Comparison of ENCODE assay signal across 8 mouse cellular contexts in genomic region chr7:19149626-19150025, GRCm38 (mm10). TPM values are rescaled to one million over a fixed set of nuclear protein-coding genes. Genes with fewer than 3 reads are reported as not detected.
DNase-seq lines count a peak whose midpoint lies in the region; ATAC-seq lines count a peak whose summit lies in the region.

Snrpd2 (plus strand) TSS chr7:19149722.

- H3K36me3 ChIP-seq in embryonic facial prominence, embryonic 13.5 days = peaks cover 36% of the 10 kb centered on the region
- H3K36me3 ChIP-seq in limb, embryonic 13.5 days = peaks cover 44% of the 10 kb centered on the region
- H3K36me3 ChIP-seq in midbrain, embryonic 16.5 days (ENCODE audit: control insufficient read depth, insufficient read depth, low read length) = peaks cover 20% of the 10 kb centered on the region

- no peaks in the 10 kb centered on the region for H3K9me3 ChIP-seq in embryonic facial prominence, embryonic 13.5 days
- H3K9me3 ChIP-seq in limb, embryonic 13.5 days = no peaks in the 10 kb centered on the region
- no peaks in the 10 kb centered on the region for H3K9me3 ChIP-seq in midbrain, embryonic 16.5 days (replicated peaks; ENCODE audit: control insufficient read depth, low read length, poor library complexity, severe bottlenecking)

- peak within 1 kb of the TSS; percentile 85 for H3K27ac ChIP-seq in embryonic facial prominence, embryonic 13.5 days
- H3K27ac ChIP-seq in limb, embryonic 13.5 days = peak within 1 kb of the TSS; percentile 67; the same call in 1 of the 2 replicates
- H3K27ac ChIP-seq in midbrain, embryonic 16.5 days (ENCODE audit: low read length) = peak within 1 kb of the TSS; percentile 87

- H3K9ac ChIP-seq in embryonic facial prominence, embryonic 13.5 days = peak within 1 kb of the TSS; percentile 83
- H3K9ac ChIP-seq in limb, embryonic 13.5 days = peak within 1 kb of the TSS; percentile 86
- H3K9ac ChIP-seq in midbrain, embryonic 16.5 days (ENCODE audit: low read depth, low read length) = peak within 1 kb of the TSS; percentile 70

- H3K4me1 ChIP-seq in embryonic facial prominence, embryonic 13.5 days = peaks cover 29% of the 10 kb centered on the region
- H3K4me1 ChIP-seq in limb, embryonic 13.5 days = peaks cover 29% of the 10 kb centered on the region
- H3K4me1 ChIP-seq in midbrain, embryonic 16.5 days (ENCODE audit: control insufficient read depth, insufficient read depth, low read length) = peaks cover 18% of the 10 kb centered on the region

- H3K27me3 ChIP-seq in embryonic facial prominence, embryonic 13.5 days = no peaks in the 10 kb centered on the region
- no peaks in the 10 kb centered on the region for H3K27me3 ChIP-seq in limb, embryonic 13.5 days
- H3K27me3 ChIP-seq in midbrain, embryonic 16.5 days (ENCODE audit: control insufficient read depth, insufficient read depth, low read depth, low read length) = no peaks in the 10 kb centered on the region

- peak within 1 kb of the TSS; percentile 77 for H3K4me3 ChIP-seq in embryonic facial prominence, embryonic 13.5 days
- peak within 1 kb of the TSS; percentile 81 for H3K4me3 ChIP-seq in limb, embryonic 13.5 days
- H3K4me3 ChIP-seq in midbrain, embryonic 16.5 days (ENCODE audit: low read depth, low read length) = peak within 1 kb of the TSS; percentile 51

- DNase-seq in 3134 (ENCODE audit: extremely low read depth, insufficient read length, low spot score) = peak; percentile 87
- DNase-seq in adrenal gland, postnatal 36 days = peak; percentile 96 to 97
- peak; percentile 97 to 99 for DNase-seq in heart, adult 18-20 months
- DNase-seq in kidney, adult 8-10 months = peak; percentile 94 to 97
- DNase-seq in spleen, postnatal 10 days (ENCODE audit: low spot score in 2 of 2) = peak; percentile 94 to 99

- WGBS in embryonic facial prominence, embryonic 13.5 days = under 1% methylated on average over 24 of the region's 24 CpGs
- WGBS in limb, embryonic 13.5 days = 0% methylated on average over 24 of the region's 24 CpGs
- WGBS in midbrain, embryonic 16.5 days = 0% methylated on average over 24 of the region's 24 CpGs

- peak; percentile 90 for ATAC-seq in embryonic facial prominence, embryonic 13.5 days (ENCODE audit: insufficient number of reproducible peaks, insufficient read depth, low FRiP score, low TSS enrichment, low read depth)
- peak; percentile 93 for ATAC-seq in limb, embryonic 13.5 days (ENCODE audit: low FRiP score, low read depth)
- peak; percentile 92 for ATAC-seq in midbrain, embryonic 16.5 days

- peak within 1 kb of the TSS; percentile 86 for H3K4me2 ChIP-seq in embryonic facial prominence, embryonic 13.5 days
- peak within 1 kb of the TSS; percentile 83 for H3K4me2 ChIP-seq in limb, embryonic 13.5 days (replicated peaks)
- H3K4me2 ChIP-seq in midbrain, embryonic 16.5 days (ENCODE audit: low read length) = peak within 1 kb of the TSS; percentile 62

RNA-seq across cellular contexts. Expression of gene Snrpd2, which starts in this region (rescaled TPM):
- 100 to 1,000 TPM in 1 of 2 experiments, 10 to 100 TPM in 1; 96.5 to 105 TPM for total RNA-seq in adrenal gland, postnatal 36 days (2021)
- 137 and 167 TPM in 2 replicates for polyA plus RNA-seq in embryonic facial prominence, embryonic 13.5 days (2015; fragmentation: Nextera tagmentation; extraction: Ambion mirVana)
- total RNA-seq in heart, adult 18-20 months (2021) = 10 to 100 TPM; 60.8 to 61.3 TPM
- 146 and 149 TPM in 2 replicates for polyA plus RNA-seq in limb, embryonic 13.5 days (2015; fragmentation: Nextera tagmentation; extraction: Ambion mirVana)
- polyA plus RNA-seq in midbrain, embryonic 16.5 days (2015; fragmentation: Nextera tagmentation; extraction: Ambion mirVana) = 105 TPM in 2 replicates

Comparison
In these comparisons a context has a peak if more than half of its experiments do, and no peak if none do; other contexts are left out.
1. Peak in every context shown above with its lines: DNase-seq, ATAC-seq, H3K4me3 ChIP-seq and H3K27ac ChIP-seq.